Mouse (Mus musculus): ENCODE results near the gene Mrps21.

The Mrps21 gene

GRCm38 (mm10) chr3:95855502-95856089 lies 15.7 kb downstream of the Mrps21 start, which contains the start of gene Prpf3:
Gene Prpf3, minus strand, starts transcription at chr3:95855885.
- peak; percentile 96 for ATAC-seq (ENCODE audit: low TSS enrichment)

- no peak for ATAC-seq (ENCODE audit: low TSS enrichment)
Observed at GRCm38 (mm10) chr3:95851317-95851716, 20.0 kb downstream of the Mrps21 start.

GRCm38 (mm10) chr3:95850611-95851010 lies 20.7 kb downstream of the Mrps21 start:
- no peak for ATAC-seq (ENCODE audit: low TSS enrichment)

- no peak for ATAC-seq (ENCODE audit: low TSS enrichment)
Observed at GRCm38 (mm10) chr3:95842503-95843214, 28.7 kb downstream of the Mrps21 start.

GRCm38 (mm10) chr3:95839250-95839649 lies 32.1 kb downstream of the Mrps21 start:
- no peak for ATAC-seq (ENCODE audit: low TSS enrichment)

- no peak for ATAC-seq (ENCODE audit: low TSS enrichment)
Observed at GRCm38 (mm10) chr3:95829053-95829452, 42.3 kb downstream of the Mrps21 start.

- ATAC-seq (ENCODE audit: low TSS enrichment) = no peak
Observed at GRCm38 (mm10) chr3:95826275-95826674, 45.0 kb downstream of the Mrps21 start.

GRCm38 (mm10) chr3:95820046-95821010 lies 51.0 kb downstream of the Mrps21 start:
- ATAC-seq (ENCODE audit: low TSS enrichment) = no peak

- ATAC-seq (ENCODE audit: low TSS enrichment) = peak; percentile 89
Observed at GRCm38 (mm10) chr3:95819351-95819985, 51.9 kb downstream of the Mrps21 start.

GRCm38 (mm10) chr3:95818571-95819288 lies 52.6 kb downstream of the Mrps21 start, which contains the start of gene Rprd2:
Gene Rprd2, minus strand, starts transcription at chr3:95818863.
- ATAC-seq (ENCODE audit: low TSS enrichment) = peak; percentile 80

GRCm38 (mm10) chr3:95818026-95818511 lies 53.2 kb downstream of the Mrps21 start:
- no peak for ATAC-seq (ENCODE audit: low TSS enrichment)

- no peak for ATAC-seq (ENCODE audit: low TSS enrichment)
Observed at GRCm38 (mm10) chr3:95816681-95817080, 54.6 kb downstream of the Mrps21 start.

Data from frontal cortex, adult (tissue).